Mouse (Mus musculus): ENCODE measurements around the gene Zfp114.

Zfp114 gene

DNA sequence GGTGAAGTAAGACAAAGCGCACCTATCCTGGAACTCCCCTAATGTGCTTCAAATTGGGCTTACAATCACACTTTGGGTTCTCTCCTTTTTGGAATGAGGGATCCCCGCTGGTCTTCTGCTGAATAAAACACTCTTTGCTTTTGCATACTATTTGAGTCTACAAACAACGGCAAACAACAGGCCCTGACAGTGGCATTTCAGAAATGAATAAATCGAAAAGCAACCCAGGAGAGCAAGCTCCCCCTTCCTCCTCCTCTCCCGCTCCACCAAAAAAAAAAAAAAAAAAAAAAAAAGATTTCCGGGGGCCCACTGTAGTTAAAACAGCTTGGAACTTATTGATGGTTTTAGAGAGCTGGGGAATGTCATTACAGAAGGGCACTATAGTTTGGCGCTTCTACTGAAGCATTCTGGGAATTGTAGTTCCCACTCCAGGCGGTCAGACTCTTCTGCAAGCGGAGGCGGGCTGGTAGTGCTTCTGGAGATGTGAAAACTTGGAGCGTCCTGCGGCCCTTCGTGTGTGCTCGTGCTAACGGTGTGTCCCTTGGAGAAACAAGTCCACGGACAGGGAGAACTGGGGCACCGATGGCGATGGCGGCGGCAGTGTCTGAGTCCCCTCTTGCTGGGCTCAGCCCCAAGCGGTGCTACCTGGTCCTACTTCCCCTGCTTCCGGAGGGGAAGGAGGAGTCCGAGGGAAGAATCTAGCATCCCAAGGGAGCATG is at the start of gene Zfp114:
Zfp114 (plus strand) TSS at position 443 of the 719 bp plus-strand sequence.
- DNase-seq: peak; percentile 87 to 89

DNA sequence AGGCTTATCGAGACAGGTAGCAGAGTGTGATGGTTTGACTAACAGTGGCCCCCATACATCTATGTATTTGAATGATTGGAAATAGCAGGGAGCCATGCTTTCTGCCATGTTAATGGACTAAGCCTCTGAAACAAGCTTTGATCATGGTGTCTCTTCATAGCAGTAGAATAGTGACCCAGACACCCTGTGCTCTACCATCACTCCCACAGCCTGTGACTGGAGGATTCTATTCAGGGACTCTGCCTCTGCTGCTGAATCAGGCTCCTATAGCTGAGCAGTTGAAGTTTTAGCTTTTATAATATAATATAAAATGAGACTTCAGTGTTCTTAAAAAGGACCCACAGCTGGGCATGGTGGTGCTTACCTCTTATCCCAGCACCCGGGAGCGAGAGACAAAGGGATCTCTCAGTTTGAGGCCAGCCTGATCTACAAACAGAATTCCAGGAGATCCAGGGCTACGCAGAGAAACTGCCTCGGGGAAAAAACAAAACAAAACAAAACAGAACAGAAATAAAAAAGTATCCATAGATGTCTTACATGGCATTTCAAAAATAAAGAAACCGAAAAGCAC is 41.4 kb upstream of the Zfp114 start:
- DNase-seq: no peak

DNA sequence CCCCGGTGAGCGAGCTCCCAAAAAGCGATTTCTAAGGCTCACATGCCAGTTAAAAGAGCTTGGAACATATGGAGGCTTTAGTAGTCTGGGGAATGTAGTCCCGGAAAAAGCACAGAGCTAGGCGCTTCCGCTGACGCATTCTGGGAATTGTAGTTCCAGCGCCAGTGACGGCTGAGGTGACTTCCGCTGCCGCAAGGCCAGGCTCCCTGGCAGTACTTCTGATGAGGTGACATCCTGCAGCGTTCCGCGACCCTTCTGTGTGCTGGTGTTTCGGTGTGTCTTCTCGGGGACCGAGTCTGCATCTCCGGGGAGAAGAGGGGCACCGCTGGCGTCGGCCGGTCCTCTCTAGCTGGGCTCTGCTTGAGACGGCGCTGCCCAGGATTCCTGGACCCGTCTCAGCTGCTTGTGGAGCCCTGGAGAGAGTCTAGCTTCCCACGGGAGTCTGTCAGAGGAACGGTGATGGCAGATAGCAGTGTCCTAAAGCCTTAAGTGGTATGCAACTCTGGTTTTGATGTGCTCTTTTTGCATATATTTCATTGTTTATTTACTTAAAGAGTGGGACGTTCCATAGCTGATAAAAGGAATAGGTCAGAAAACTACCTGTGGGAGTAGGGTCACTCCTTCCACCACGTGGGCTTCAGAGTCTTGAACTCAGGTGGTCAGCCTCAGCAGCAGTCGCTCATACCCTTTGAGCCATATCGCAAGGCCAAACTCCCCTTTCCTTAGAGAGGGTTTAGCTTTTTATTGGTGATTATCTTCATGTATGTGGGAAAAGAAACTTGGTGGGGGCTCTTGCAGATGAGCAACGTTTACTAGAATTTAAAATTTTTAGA is 40.6 kb upstream of the Zfp114 start, which contains the start of gene Zfp235:
Zfp235 (plus strand) TSS at position 174 of the 833 bp plus-strand sequence.
- peak; percentile 89 to 91 for DNase-seq

DNA sequence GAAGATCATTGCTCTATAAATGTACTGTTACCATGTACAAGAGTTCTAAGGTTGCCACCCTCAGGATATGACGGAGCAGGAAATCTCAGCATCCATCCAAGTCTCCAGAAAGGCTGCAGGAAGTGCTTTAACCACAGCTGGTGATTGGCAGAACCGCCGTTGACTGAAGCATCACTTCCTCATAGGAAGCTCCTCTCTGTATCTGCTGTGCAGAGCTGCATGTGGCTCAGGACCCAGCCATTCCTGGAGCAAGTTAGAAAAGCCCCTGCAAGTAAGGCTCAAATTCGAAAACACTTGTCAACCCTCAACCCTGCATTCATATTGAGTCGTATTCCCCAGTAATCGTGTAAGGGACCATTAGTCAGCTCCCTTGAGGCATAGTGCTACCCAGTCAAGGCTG is 32.3 kb upstream of the Zfp114 start:
- no peak for DNase-seq

DNA sequence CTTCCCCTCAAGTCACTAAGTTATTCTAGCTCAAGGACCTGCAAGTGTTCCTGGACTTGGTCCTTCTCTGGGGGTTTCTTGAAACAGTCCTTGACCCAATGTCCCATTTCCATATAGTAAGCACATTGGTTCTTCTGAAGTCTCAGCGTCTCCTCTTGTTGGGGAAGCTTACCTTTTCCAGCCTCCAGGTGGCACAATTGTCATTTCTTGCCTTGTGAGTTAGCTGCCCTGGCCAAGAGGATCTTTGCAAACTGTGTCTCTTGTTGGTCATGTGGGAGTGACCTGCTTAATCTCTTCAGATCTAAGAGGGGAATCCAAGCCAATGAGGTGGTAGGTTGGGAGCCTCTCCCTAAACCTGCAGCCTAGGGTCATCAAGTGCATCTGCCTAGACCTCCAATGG is 21.6 kb upstream of the Zfp114 start:
- DNase-seq: no peak

DNA sequence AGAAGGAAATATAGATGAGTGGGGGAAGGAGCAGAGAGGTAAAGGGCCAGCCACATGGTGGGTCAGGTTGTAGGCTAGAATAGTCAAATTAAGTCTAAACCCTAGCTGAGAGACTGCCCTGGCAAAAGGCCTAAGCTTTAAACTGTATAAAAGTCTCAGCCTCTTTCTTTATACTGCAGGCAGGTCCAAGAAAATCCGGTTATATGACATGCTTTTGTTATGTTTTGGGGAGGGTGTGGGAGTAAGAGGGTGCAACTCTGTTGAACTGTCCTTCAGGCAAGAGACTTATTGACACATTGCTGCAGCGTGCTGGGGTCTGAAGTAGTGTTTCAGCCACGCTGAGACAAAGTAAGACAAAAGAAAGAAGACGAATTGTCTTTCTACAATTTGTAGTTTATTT is 2.7 kb upstream of the Zfp114 start:
- DNase-seq: no peak

DNA sequence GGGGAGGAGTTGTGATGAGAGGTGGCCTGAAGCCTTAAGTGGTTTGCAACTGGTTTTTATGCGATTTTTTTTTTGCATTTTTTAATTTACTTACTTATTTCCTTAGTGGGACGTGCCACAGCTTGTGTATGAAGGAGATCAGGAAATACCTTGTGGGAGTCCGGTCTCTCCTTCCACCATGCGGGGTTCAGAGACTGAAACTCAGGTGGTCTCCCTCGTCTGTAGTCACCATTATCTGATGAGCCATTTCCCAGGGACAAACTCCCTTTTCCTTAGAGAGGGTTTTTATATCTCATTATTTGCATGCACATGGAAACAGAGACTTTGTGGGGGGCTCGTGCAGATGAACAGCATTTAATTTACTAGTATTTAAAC is 464 bp downstream of the Zfp114 start:
- DNase-seq: no peak

DNA sequence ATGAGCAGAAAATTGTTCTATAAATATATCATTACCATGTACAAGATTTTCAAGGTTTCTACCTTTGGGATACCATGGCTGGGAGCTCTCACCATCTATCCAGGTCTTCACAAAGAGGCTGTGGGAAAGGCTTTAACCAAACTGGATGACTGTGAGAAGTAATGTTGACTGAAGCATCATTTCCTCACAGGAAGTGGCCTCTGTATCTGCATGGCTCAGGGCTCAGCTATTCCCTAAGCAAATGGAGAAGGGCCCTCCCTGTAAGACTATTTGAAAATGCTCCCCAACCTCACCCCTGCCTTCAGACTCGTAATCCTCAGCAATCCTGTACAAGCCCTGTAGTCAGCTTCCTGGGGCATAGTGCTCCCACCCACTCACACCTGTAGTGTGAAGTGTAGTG is 12.8 kb downstream of the Zfp114 start:
- no peak for DNase-seq

DNA sequence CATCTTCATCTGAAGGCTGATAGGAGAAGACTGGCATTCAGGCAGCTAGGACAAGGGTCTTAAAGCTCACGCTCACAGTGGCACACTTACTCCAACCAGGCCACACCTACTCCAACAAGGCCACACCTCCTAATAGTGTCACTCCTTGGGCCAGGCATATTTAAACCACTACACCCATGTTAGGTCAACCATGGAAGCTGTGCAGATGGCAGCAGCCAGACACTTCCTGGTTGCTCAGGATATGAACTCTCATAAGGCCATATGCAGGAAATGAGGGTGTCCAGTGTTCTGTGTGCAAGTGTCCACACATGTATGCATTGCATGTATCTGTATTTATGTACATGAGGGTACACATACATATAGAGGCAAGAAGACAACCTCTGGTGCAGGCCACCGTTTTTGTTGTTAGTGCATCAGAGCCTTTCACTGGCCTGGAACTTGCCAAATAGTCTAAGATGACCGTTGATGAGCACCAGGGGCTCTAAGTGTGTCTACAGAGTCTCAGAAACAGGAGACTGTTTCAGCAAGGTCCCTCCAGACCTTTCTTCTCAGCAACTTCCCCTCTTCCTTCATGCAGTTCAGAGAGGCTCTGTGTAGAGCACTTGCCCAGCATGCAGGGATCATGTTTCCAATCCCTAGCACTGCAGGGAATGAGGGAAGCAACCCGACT is 14.2 kb downstream of the Zfp114 start:
- no peak for DNase-seq

DNA sequence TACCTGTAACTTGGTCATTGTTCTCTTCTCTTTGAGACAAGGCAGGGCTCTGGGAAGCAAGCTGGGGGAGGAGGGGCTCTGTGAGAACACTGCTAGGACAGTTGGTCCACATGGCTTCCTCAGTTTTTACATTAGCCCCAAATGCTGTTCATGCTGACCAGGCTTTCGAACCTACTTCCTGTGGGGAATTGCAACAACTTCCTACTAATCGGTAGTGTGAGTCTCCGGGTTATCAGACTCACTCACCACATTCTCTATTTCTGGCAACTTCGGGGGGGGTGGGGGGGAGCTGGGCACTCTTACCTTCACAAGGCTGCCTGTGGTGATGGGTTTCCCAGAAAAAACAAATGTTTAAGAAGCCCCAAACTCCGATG is 14.7 kb downstream of the Zfp114 start:
- no peak for DNase-seq

DNA sequence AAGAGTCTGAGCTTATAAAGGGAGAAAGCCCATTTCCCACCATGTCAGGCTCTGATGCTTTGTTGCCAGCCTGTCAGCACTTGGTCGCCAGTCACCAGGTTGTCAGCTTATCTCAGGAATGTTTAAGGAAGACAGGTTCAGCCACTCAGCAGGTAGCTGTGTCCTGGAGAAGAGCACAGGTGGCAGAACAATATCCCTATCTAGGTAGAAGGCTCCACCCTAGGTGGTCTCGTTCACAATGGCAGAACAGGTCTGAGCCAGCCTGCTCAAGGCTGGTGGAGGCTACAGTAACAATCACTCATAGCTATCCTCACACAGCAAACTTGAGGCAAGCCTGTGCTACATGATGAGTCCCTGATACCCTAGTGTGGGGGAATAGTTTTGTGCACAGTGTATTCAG is 16.5 kb downstream of the Zfp114 start:
- no peak for DNase-seq

DNA sequence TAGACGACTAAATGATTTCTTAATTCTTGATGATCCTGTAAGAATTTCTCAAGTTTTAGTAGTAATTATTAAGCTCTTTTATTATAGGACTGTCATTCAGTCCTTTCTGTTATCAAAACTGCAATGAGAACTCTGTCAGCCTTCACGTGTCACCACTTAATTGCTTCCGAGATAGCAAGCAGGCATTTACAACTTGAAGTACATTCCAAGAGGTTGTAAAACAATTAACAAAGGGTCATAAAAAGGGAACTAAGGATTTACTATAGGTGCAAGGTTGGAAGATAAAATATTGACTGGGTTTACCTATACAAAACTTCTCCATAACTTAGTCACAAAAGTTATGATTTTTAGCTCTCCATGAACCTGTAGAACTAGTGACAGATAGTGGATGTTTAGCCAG is 18.3 kb downstream of the Zfp114 start:
- no peak for DNase-seq

DNA sequence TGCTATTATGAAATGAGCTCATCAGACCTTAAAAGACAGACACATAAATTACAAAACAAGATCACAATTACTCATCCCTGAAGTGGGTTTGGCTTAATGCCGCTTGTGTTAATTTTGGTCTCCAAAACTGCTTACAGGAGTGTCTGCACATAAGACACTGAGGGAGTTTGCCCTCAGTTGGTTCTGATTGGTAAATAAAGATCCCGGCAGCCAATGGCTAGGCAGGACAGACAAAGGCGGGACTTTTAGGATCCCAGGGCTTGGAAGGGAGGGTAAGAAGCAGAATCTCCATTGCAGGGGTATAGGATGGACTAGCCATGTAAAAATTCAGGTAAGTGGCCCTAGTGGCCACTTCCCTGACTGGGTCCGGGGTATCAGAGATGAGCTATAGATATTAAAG is 22.1 kb downstream of the Zfp114 start:
- DNase-seq: no peak

DNA sequence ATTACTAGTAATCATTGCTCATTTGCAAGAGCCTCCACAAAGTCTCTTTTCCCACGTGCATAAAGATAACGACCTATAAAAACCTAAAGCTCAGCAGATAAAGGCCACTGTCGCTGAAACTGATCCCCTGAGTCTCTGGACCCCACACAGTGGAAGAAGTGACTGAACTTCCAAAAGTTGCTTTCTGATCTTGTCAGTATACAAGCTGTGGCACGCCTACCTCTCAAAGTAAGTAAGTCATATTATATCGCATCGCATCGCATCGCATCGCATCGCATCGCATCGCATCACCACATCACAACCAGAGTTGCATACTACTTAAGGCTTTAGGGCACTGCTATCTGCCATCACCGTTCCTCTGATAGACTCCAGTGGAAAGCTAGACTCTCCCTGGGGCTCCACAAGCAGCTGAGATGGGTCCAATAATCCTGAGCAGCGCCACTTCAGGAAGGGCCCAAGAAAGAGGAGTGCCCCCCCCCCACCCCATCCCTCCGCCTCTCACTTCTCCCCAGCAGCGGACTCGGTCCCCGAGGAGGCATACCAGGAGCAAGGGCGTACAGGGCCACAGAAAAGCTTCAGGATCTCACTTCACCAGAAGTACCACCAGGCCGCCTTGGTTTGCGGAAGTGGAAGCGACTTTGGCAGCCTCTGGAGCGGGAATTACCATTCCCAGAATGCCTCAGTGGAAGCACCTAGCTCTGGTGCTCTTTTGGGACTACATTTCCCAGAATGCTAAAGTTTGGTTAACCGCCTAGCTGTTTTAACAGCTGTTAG is 32.8 kb downstream of the Zfp114 start:
- peak; percentile 74 to 81 for DNase-seq

DNA sequence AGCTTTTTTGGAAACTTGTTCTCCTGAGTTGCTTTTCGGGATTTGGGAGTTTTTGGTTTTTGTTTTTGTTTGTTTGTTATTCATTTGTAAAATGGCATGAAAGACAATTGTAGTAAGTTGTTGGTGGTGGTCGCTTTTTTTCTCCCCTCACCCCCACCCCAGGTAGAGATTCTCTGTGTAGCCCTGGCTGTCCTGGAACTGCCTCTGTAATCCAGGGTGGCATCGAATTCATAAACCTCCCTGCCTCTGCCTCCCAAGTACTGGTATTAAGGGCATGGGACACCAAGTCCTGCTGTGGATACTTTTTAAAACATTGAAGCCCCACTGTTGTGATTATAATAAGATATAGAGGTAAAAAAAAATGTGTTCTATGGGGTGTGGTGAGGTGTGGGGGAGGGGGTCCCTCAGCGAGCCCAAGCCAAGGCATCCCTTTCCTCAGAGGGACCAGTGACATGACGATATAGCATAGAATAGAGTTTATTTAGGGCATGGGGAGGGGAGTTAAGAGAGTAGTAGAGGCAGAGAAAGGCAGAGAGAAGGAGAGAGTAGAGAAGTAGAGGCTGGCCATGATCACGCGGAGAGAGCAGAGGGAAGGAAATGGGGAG is 33.5 kb downstream of the Zfp114 start:
- peak in 1 of 2 experiments; percentile 3 for DNase-seq

DNA sequence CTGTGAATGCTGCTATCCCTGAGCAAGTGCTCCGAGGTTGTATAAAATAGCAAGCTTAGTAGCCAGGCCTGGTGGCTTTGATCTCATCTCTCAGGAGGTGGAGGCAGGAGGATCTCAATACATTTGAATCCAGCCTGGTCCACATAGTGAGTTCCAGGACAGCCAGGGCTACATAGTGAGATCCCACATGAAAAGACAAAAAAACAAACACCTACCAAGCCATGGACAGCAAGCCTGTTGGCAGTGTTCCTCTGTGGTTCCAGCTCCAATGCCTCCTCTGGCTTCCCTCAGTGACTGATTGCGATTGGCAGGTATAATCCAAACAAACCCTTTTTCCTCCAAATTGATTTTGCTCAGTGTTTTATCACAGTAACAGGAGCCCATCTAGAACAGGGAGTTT is 35.4 kb downstream of the Zfp114 start:
- no peak for DNase-seq

DNA sequence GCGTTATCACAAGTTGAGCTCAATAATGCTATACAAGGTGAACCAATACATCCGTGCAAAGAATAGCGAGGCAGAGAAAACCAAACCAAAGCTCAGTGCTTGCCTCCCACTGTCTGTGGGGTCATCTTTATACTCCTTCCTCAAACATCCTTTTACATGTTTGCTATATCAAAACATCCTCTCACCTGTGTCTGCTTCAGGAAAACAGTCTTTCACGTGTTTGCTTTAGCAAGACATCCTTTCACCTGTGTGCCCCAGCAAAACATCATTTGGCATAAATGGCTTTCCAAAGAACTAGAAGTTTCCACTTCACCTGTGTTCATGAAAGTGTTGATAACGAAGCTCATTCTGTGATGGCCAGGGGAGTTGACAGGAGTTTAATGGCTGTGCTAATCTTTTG is 36.5 kb downstream of the Zfp114 start, which contains the start of gene Zfp111:
Zfp111 (minus strand) TSS at position 101 of the 400 bp plus-strand sequence.
- no peak for DNase-seq

Data from cerebellum, postnatal 25 days (tissue).